Mouse (Mus musculus): ENCODE results near the gene Gprc6a.

The Gprc6a gene

DNA sequence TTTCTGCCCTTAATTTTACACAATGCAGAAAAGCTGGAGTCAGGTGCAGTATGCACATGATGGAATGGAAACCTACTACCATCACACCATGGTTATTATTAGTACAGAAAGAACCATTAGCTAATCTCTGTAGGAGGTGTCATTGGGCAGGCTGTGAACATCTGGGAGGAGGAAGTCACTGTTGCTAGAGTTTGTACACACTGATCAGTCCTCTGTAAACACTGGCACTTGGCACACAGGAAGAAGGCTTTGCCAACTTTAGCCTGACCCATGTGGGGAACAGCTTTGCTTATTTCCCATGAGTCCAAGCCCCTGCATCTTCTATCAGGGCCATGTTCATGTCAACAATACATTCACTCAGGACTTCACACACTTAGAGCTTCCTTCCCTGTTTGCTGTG, 46.3 kb downstream of the Gprc6a start:
- DNase-seq, result no peak

DNA sequence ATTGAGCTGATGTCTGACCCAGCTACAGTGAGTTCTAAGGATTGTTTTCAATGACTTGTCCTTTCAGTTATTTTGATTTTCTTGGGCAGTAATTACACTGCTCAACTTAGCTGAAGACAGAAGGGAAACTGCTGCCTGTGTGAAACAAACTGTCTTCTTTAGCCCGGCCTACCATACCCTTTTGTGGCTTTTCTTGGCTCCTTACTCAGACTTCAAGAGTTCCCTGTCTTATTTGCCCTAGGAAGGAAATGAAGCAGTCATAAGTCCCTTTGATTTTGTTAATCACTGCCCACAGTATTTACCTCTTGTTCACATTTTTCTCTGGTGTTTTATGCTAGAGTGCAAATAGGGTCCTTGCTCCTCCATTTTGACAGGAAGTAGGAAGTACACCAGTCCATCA, 46.9 kb downstream of the Gprc6a start:
- DNase-seq, result no peak

DNA sequence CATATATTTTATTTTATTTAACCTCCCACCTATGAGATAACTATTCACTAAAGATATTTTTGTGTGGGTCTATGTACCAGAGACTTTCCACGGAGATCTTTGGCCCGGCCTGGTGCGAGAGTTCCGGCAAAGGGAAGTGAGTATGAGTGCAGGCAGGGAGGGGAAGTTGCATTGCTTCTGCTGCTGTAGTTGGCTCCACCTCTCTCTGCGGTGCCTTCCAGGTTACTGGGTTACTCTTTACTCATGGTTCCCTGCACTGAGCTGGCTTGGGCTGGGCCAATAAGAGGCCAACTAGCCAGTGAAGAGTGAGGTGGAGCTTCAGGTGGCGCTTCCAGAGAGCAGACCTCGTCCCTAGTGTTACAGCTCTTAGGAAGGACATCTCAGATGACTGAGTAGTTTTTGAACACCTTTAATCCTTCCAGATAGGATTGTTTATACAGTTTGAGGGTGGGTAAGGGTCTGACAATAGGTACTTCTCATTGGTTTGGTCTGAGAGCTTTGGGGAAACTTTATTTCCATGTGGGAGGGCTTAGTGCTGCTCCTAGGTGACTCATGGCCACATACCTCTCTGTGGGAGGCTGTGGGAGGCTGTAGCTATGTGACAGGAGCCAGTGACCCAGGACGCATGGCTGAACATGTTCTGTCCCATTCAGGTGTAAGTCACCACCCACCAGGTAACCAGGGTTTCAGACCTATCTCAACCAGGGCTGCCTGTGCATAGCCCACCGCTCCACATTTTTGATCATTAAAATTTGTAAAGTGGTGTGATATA, 59.9 kb downstream of the Gprc6a start:
- no peak for DNase-seq

Data from cerebellum, postnatal 14 days (tissue).